Mouse (Mus musculus) liver, embryonic 12.5 days (tissue): ENCODE measurements around the gene Zfr2. TPM values are rescaled to one million over a fixed set of nuclear protein-coding genes. Genes with fewer than 3 reads are reported as not detected.
A peak's percentile ranks its signal among the peaks of the same experiment; 100 is the strongest.

Experiments used
- ATAC-seq: fragments of 200-750 bp; cut with Nextera tagmentation; 2 replicates; pipeline ENCODE4 v1.8.0; 2017; ENCODE audit warnings: moderate number of reproducible peaks, mild to moderate bottlenecking, moderate library complexity
- H3K27ac ChIP-seq: fragments of 300-500 bp; sonication (generic); 2 replicates; pipeline ENCODE4 v1.5.1; 2016; ENCODE audit warnings: mild to moderate bottlenecking
- H3K27me3 ChIP-seq: fragments of 300-500 bp; sonication (generic); replicated peaks from 2 replicates; pipeline ENCODE4 v1.6.1; 2016; ENCODE audit warnings: mild to moderate bottlenecking, moderate library complexity
- H3K36me3 ChIP-seq: fragments of 300-500 bp; sonication (generic); 2 replicates; pipeline ENCODE4 v1.6.1; 2016; ENCODE audit warnings: mild to moderate bottlenecking, moderate library complexity
- H3K4me1 ChIP-seq: fragments of 300-500 bp; sonication (generic); 2 replicates; pipeline ENCODE4 v1.6.1; 2016
- H3K4me2 ChIP-seq: fragments of 300-500 bp; sonication (generic); 2 replicates; pipeline ENCODE4 v1.6.1; 2016; ENCODE audit warnings: mild to moderate bottlenecking, moderate library complexity
- H3K4me3 ChIP-seq: fragments of 300-500 bp; sonication (generic); 2 replicates; pipeline ENCODE4 v1.5.1; 2016; ENCODE audit warnings: mild to moderate bottlenecking, moderate library complexity
- H3K9ac ChIP-seq: fragments of 300-500 bp; sonication (generic); 2 replicates; pipeline ENCODE4 v1.6.1; 2016; ENCODE audit warnings: mild to moderate bottlenecking, moderate library complexity
- H3K9me3 ChIP-seq: fragments of 300-500 bp; sonication (generic); replicated peaks from 2 replicates; pipeline ENCODE4 v1.6.1; 2016; ENCODE audit warnings: mild to moderate bottlenecking, moderate library complexity
- WGBS: fragments of 180-500 bp; shearing (Covaris S2); methylation state at CpG from one replicate; pipeline ENCODE4 v1.1.7; 2016; ENCODE audit not compliant: insufficient replicate concordance; 5-methylcytosine and 5-hydroxymethylcytosine counted together
- polyA plus RNA-seq: library from polyadenylated mRNA; unstranded; fragments of >200 nt; fragmentation: Nextera tagmentation; extraction: Ambion mirVana; gene quantifications from 2 replicates; pipeline ENCODE4 v1.2.1, GENCODE M21; 2016

Zfr2 gene
- 1.1 and 1.2 TPM in 2 replicates for polyA plus RNA-seq

GRCm38 (mm10) chr10:81232580-81233225, at the start of gene Zfr2:
Zfr2 (plus strand) TSS chr10:81233155.
- Histone ChIP-seq H3K9me3 (no peaks in the 10 kb centered on the region), H3K27ac (peak within 1 kb of the TSS; percentile 65), H3K27me3 (peaks cover 84% of the 10 kb centered on the region), H3K4me1 (peaks cover 24% of the 10 kb centered on the region), H3K9ac (peak within 1 kb of the TSS; percentile 79), H3K36me3 (no peaks in the 10 kb centered on the region), H3K4me3 (peak within 1 kb of the TSS; percentile 73), H3K4me2 (peak within 1 kb of the TSS; percentile 93)
- WGBS = 8% methylated on average over 29 of the region's 29 CpGs
- peak; percentile 80 for ATAC-seq

- no peaks in the 10 kb centered on the region for H3K27me3 ChIP-seq
- peak within 1 kb of the TSS; percentile 85 for H3K27ac ChIP-seq
- peaks cover 81% of the 10 kb centered on the region for H3K36me3 ChIP-seq
- H3K4me3 ChIP-seq = peak within 1 kb of the TSS; percentile 72
- WGBS = 68% methylated on average over 5 of the region's 5 CpGs
- H3K4me2 ChIP-seq = peak within 1 kb of the TSS; percentile 81
- peaks cover 59% of the 10 kb centered on the region for H3K4me1 ChIP-seq
- ATAC-seq = no peak
- peak within 1 kb of the TSS; percentile 75 for H3K9ac ChIP-seq
- H3K9me3 ChIP-seq = no peaks in the 10 kb centered on the region
These were observed 49.1 kb upstream of the Zfr2 start, which contains the start of gene 4930442H23Rik for GRCm38 (mm10) chr10:81183805-81184204. 4930442H23Rik (minus strand) TSS chr10:81183849.

GRCm38 (mm10) chr10:81184765-81185164, 48.2 kb upstream of the Zfr2 start:
- ATAC-seq = no peak
- H3K27ac ChIP-seq = peak overlapping the region; percentile 16; the same call in 1 of the 2 replicates
- H3K36me3 ChIP-seq = peaks cover 78% of the 10 kb centered on the region

GRCm38 (mm10) chr10:81187161-81187560, 45.8 kb upstream of the Zfr2 start:
- 85% methylated on average over 9 of the region's 9 CpGs for WGBS
- no peak overlapping the region for H3K4me2 ChIP-seq
- H3K9ac ChIP-seq = no peak overlapping the region
- H3K36me3 ChIP-seq = peaks cover 70% of the 10 kb centered on the region
- H3K4me3 ChIP-seq = no peak overlapping the region
- no peaks in the 10 kb centered on the region for H3K27me3 ChIP-seq
- no peak for ATAC-seq
- H3K4me1 ChIP-seq = peaks cover 52% of the 10 kb centered on the region
- no peak overlapping the region for H3K27ac ChIP-seq
- H3K9me3 ChIP-seq = no peaks in the 10 kb centered on the region

More at GRCm38 (mm10) chr10:81184765-81185164, 48.2 kb upstream of the Zfr2 start:
- Histone ChIP-seq H3K4me1 (peaks cover 50% of the 10 kb centered on the region), H3K9me3 (no peaks in the 10 kb centered on the region), H3K27me3 (no peaks in the 10 kb centered on the region), H3K4me3 (no peak overlapping the region), H3K4me2 (no peak overlapping the region), H3K9ac (no peak overlapping the region)
- 71% methylated on average over 4 of the region's 4 CpGs for WGBS

- ATAC-seq = no peak
- H3K4me2 ChIP-seq = no peak overlapping the region
- H3K4me1 ChIP-seq = peaks cover 56% of the 10 kb centered on the region
- H3K9ac ChIP-seq = no peak overlapping the region
- H3K4me3 ChIP-seq = no peak overlapping the region
- peaks cover 57% of the 10 kb centered on the region for H3K36me3 ChIP-seq
- no peak overlapping the region for H3K27ac ChIP-seq
- peaks cover 25% of the 10 kb centered on the region for H3K27me3 ChIP-seq
- 85% methylated on average over 26 of the region's 26 CpGs for WGBS
- H3K9me3 ChIP-seq = no peaks in the 10 kb centered on the region
These were observed 43.1 kb upstream of the Zfr2 start for GRCm38 (mm10) chr10:81189821-81190220.

GRCm38 (mm10) chr10:81190236-81190911, 42.6 kb upstream of the Zfr2 start:
- Histone ChIP-seq H3K4me1 (peaks cover 53% of the 10 kb centered on the region), H3K9ac (no peak overlapping the region), H3K9me3 (no peaks in the 10 kb centered on the region), H3K4me2 (no peak overlapping the region), H3K36me3 (peaks cover 51% of the 10 kb centered on the region), H3K4me3 (no peak overlapping the region), H3K27me3 (peaks cover 31% of the 10 kb centered on the region), H3K27ac (peak overlapping the region; percentile 86; the same call in 1 of the 2 replicates)
- WGBS = 69% methylated on average over 31 of the region's 31 CpGs
- ATAC-seq = no peak

GRCm38 (mm10) chr10:81190912-81191321, 42.0 kb upstream of the Zfr2 start:
- Histone ChIP-seq H3K27me3 (peaks cover 36% of the 10 kb centered on the region), H3K4me1 (peaks cover 54% of the 10 kb centered on the region), H3K36me3 (peaks cover 46% of the 10 kb centered on the region), H3K4me3 (0 out of 2 replicates have a peak overlapping the region, but pooled peaks have one; percentile 5), H3K9me3 (no peaks in the 10 kb centered on the region), H3K4me2 (no peak overlapping the region), H3K9ac (no peak overlapping the region), H3K27ac (peak overlapping the region; percentile 86; the same call in 1 of the 2 replicates)
- no peak for ATAC-seq
- WGBS = 42% methylated on average over 6 of the region's 6 CpGs

- ATAC-seq = no peak
- 75% methylated on average over 18 of the region's 18 CpGs for WGBS
- Histone ChIP-seq H3K36me3 (peaks cover 44% of the 10 kb centered on the region), H3K27me3 (peaks cover 42% of the 10 kb centered on the region), H3K4me3 (peak overlapping the region; percentile 69; the same call in 1 of the 2 replicates), H3K9ac (no peak overlapping the region), H3K4me2 (peak overlapping the region; percentile 83), H3K27ac (peak overlapping the region; percentile 86), H3K9me3 (no peaks in the 10 kb centered on the region), H3K4me1 (peaks cover 54% of the 10 kb centered on the region)
These were observed 41.5 kb upstream of the Zfr2 start for GRCm38 (mm10) chr10:81191342-81191982.

DNA sequence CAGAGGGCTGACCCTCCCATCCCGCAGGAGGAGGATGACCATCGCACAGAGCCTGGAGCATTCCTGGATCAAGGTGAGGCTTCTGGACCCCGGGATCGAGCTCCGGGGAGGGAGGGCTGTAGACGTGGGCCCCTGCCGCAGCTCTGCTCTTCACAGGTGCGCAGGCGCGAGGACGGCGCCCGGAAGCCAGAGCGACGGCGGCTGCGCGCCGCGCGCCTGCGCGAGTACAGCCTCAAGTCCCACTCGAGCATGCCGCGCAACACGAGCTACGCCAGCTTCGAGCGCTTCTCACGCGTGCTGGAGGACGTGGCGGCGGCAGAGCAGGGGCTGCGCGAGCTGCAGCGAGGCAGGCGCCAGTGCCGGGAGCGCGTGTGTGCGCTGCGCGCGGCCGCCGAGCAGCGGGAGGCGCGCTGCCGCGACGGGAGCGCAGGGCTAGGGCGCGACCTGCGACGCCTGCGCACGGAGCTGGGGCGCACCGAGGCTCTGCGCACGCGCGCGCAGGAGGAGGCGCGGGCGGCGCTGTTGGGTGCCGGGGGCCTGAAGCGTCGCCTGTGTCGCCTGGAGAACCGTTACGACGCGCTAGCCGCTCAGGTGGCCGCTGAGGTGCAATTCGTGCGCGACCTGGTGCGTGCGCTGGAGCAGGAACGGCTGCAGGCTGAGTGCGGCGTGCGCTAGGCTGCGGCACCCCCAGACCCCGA, 40.5 kb upstream of the Zfr2 start:
- 1% methylated on average over 92 of the region's 93 CpGs for WGBS
- Histone ChIP-seq H3K4me3 (peak overlapping the region; percentile 69), H3K4me2 (peak overlapping the region; percentile 83), H3K9me3 (no peaks in the 10 kb centered on the region), H3K9ac (peak overlapping the region; percentile 77), H3K27me3 (peaks cover 51% of the 10 kb centered on the region), H3K36me3 (peaks cover 34% of the 10 kb centered on the region), H3K27ac (peak overlapping the region; percentile 86), H3K4me1 (peaks cover 54% of the 10 kb centered on the region)
- peak; percentile 88 for ATAC-seq

GRCm38 (mm10) chr10:81192968-81193501, 39.9 kb upstream of the Zfr2 start:
- Histone ChIP-seq H3K27me3 (peaks cover 55% of the 10 kb centered on the region), H3K9me3 (no peaks in the 10 kb centered on the region), H3K4me2 (peak overlapping the region; percentile 83), H3K27ac (peak overlapping the region; percentile 86), H3K4me1 (peaks cover 54% of the 10 kb centered on the region), H3K4me3 (peak overlapping the region; percentile 69), H3K9ac (peak overlapping the region; percentile 77), H3K36me3 (peaks cover 28% of the 10 kb centered on the region)
- WGBS = 8% methylated on average over 19 of the region's 19 CpGs
- peak; percentile 28 for ATAC-seq
